Mouse (Mus musculus): Measurements from ENCODE around the gene Defb43.
A peak's percentile ranks its signal among the peaks of the same experiment; 100 is the strongest.

Defb43 gene

GRCm38 (mm10) chr14:63011471-63011870 lies at the start of gene Defb43:
TSS of gene Defb43 (plus strand) at chr14:63011771.
- DNase-seq: no peak

- no peak for DNase-seq
Observed at GRCm38 (mm10) chr14:62963632-62964031, 47.9 kb upstream of the Defb43 start.

- DNase-seq: peak; percentile 13 to 21
Observed at GRCm38 (mm10) chr14:62965342-62965741, 46.2 kb upstream of the Defb43 start.

- no peak for DNase-seq
Observed at GRCm38 (mm10) chr14:62965811-62966520, 45.6 kb upstream of the Defb43 start.

GRCm38 (mm10) chr14:62975046-62975445 lies 36.5 kb upstream of the Defb43 start:
- peak; percentile 53 to 71 for DNase-seq

GRCm38 (mm10) chr14:62979815-62980214 lies 31.8 kb upstream of the Defb43 start:
- DNase-seq: no peak

GRCm38 (mm10) chr14:62984410-62984809 lies 27.2 kb upstream of the Defb43 start, which contains the start of gene Defb48:
TSS of gene Defb48 (minus strand) at chr14:62984510.
- no peak for DNase-seq

- DNase-seq: no peak
Observed at GRCm38 (mm10) chr14:62991271-62991670, 20.3 kb upstream of the Defb43 start.

GRCm38 (mm10) chr14:62991849-62992510 lies 19.6 kb upstream of the Defb43 start:
- DNase-seq: no peak

GRCm38 (mm10) chr14:62997777-62998176 lies 13.8 kb upstream of the Defb43 start, which contains the start of gene Defb47:
TSS of gene Defb47 (plus strand) at chr14:62998077.
- no peak for DNase-seq

GRCm38 (mm10) chr14:62998977-62999376 lies 12.6 kb upstream of the Defb43 start:
- no peak for DNase-seq

- no peak for DNase-seq
Observed at GRCm38 (mm10) chr14:63002588-63002987, 9.0 kb upstream of the Defb43 start.

- DNase-seq: no peak
Observed at GRCm38 (mm10) chr14:63013082-63013481, 1.5 kb downstream of the Defb43 start.

- DNase-seq: no peak
Observed at GRCm38 (mm10) chr14:63014667-63015066, 3.1 kb downstream of the Defb43 start.

GRCm38 (mm10) chr14:63020524-63021156 lies 9.1 kb downstream of the Defb43 start:
- no peak for DNase-seq

- no peak for DNase-seq
Observed at GRCm38 (mm10) chr14:63046691-63047090, 35.1 kb downstream of the Defb43 start, which contains the start of gene Defb42. TSS of gene Defb42 (plus strand) at chr14:63046991.

GRCm38 (mm10) chr14:63049910-63050370 lies 38.4 kb downstream of the Defb43 start, which contains the start of gene Defb30:
TSS of gene Defb30 (minus strand) at chr14:63049960.
- DNase-seq: no peak

GRCm38 (mm10) chr14:63050769-63051168 lies 39.2 kb downstream of the Defb43 start:
- peak; percentile 50 to 55 for DNase-seq

- DNase-seq: peak; percentile 84 to 96
Observed at GRCm38 (mm10) chr14:63054729-63055128, 43.2 kb downstream of the Defb43 start.

- DNase-seq: no peak
Observed at GRCm38 (mm10) chr14:63060361-63060760, 48.8 kb downstream of the Defb43 start.

- no peak for DNase-seq
Observed at GRCm38 (mm10) chr14:63062184-63062583, 50.6 kb downstream of the Defb43 start.

- no peak for DNase-seq
Observed at GRCm38 (mm10) chr14:63065391-63065790, 53.8 kb downstream of the Defb43 start.

- peak; percentile 59 to 77 for DNase-seq
Observed at GRCm38 (mm10) chr14:63066630-63067310, 55.2 kb downstream of the Defb43 start.
